Mouse (Mus musculus) heart, embryonic 15.5 days (tissue): ENCODE measurements around the gene Lrriq1. TPM values are rescaled to one million over a fixed set of nuclear protein-coding genes. Genes with fewer than 3 reads are reported as not detected.

Experiments
- ATAC-seq: fragments of 200-750 bp; cut with Nextera tagmentation; replicated peaks from 2 replicates; pipeline ENCODE4 v1.8.0; 2017; ENCODE audit warnings: low read depth, moderate TSS enrichment; ENCODE audit not compliant: insufficient number of reproducible peaks, insufficient read depth, low FRiP score
- H3K27ac ChIP-seq: fragments of 300-500 bp; sonication (generic); 2 replicates; pipeline ENCODE4 v1.5.1; 2015; ENCODE audit warnings: mild to moderate bottlenecking, inconsistent platforms
- H3K27me3 ChIP-seq: fragments of 300-500 bp; sonication (generic); 2 replicates; pipeline ENCODE4 v1.6.1; 2015; ENCODE audit warnings: inconsistent platforms
- H3K36me3 ChIP-seq: fragments of 300-500 bp; sonication (generic); 2 replicates; pipeline ENCODE4 v1.6.1; 2015; ENCODE audit warnings: mild to moderate bottlenecking, inconsistent platforms
- H3K4me1 ChIP-seq: fragments of 300-500 bp; sonication (generic); replicated peaks from 2 replicates; pipeline ENCODE4 v1.6.1; 2015; ENCODE audit warnings: inconsistent platforms
- H3K4me2 ChIP-seq: fragments of 300-500 bp; sonication (generic); 2 replicates; pipeline ENCODE4 v1.6.1; 2015; ENCODE audit warnings: inconsistent platforms, mild to moderate bottlenecking, moderate library complexity
- H3K4me3 ChIP-seq: fragments of 300-500 bp; sonication (generic); 2 replicates; pipeline ENCODE4 v1.5.1; 2015; ENCODE audit warnings: mild to moderate bottlenecking, inconsistent platforms
- H3K9ac ChIP-seq: fragments of 300-500 bp; sonication (generic); 2 replicates; pipeline ENCODE4 v1.6.1; 2015; ENCODE audit warnings: mild to moderate bottlenecking, inconsistent platforms
- H3K9me3 ChIP-seq: fragments of 300-500 bp; sonication (generic); replicated peaks from 2 replicates; pipeline ENCODE4 v1.6.1; 2016; ENCODE audit warnings: inconsistent platforms
- WGBS: fragments of 180-500 bp; shearing (Covaris S2); methylation state at CpG from one replicate; pipeline ENCODE4 v1.1.7; 2015; ENCODE audit warnings: mixed read lengths; 5-methylcytosine and 5-hydroxymethylcytosine counted together
- polyA plus RNA-seq: library from polyadenylated mRNA; unstranded; fragments of >200 nt; fragmentation: Nextera tagmentation; extraction: Ambion mirVana; gene quantifications from 2 replicates; pipeline ENCODE4 v1.2.1, GENCODE M21; 2015

The Lrriq1 gene
- polyA plus RNA-seq, 1 experiment from 2014 or later: 0.06 TPM

DNA sequence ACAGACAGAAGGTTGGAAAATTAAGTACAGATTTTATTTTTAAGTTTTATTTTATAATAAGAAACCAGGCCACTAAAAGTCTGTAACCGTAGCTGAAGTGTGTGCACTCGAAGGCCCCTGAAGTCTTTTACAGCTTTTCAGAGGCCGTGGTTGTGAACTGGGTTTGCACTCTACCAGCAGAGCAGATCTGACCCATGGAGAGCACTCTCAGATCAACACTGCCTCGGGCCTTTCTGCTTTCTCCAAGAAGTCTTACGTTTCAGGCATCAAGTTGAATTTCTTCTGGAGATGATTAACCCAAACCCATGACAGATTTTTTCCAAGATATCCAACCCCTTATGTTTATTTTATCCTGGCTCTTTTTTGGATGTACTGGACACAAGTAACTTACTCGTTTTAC, 121.5 kb downstream of the Lrriq1 start:
- no peak overlapping the region for H3K4me3 ChIP-seq
- H3K27ac ChIP-seq: no peak overlapping the region
- no peak for ATAC-seq
- no peaks in the 10 kb centered on the region for H3K36me3 ChIP-seq
- H3K9me3 ChIP-seq: no peaks in the 10 kb centered on the region
- H3K27me3 ChIP-seq: no peaks in the 10 kb centered on the region
- 64% methylated on average over 6 of the region's 6 CpGs for WGBS
- H3K4me1 ChIP-seq: no peaks in the 10 kb centered on the region
- no peak overlapping the region for H3K4me2 ChIP-seq
- H3K9ac ChIP-seq: no peak overlapping the region

DNA sequence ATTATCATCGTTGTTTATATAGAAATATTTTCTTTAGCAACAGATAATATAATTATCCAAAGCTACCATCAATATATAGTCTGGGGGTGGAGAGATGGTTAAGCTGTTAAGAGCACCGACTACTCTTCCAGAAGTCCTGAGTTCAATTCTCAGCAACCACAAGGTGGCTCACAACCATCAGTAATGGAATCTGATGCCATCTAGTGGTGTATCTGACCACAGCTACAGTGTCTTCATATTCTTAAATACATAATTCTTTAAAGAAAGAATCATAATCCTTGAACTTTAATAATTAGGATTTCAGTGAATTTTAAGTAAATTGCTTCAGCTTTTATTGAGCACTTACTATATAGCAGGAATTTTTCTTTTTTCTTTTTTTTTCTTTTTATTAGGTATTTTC, 128.0 kb downstream of the Lrriq1 start:
- H3K4me2 ChIP-seq: no peak overlapping the region
- H3K4me1 ChIP-seq: no peaks in the 10 kb centered on the region
- H3K27me3 ChIP-seq: no peaks in the 10 kb centered on the region
- no peak overlapping the region for H3K4me3 ChIP-seq
- WGBS: 78% methylated on average over 2 of the region's 2 CpGs
- H3K36me3 ChIP-seq: no peaks in the 10 kb centered on the region
- H3K9me3 ChIP-seq: no peaks in the 10 kb centered on the region
- no peak overlapping the region for H3K27ac ChIP-seq
- no peak overlapping the region for H3K9ac ChIP-seq
- ATAC-seq: no peak

DNA sequence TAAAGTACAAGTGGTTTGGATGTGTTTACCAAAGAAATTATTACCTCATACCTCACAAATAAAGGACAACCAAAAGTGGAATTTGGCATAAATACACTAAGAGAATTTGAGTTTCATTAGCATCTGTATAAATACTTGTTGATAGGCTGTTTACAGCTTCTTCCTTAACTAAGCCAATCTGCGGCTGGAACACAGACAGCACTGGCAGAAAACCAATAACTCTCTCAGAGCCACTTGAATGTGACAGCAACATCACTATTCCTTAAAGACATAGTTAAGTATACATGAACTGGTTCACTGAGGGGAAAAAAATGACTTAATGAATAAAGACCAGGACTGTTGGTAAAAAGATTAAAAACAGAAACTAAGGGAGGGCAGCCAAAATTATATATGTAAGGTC, 150.0 kb downstream of the Lrriq1 start:
- ATAC-seq: no peak
- no peaks in the 10 kb centered on the region for H3K4me1 ChIP-seq
- H3K4me2 ChIP-seq: no peak overlapping the region
- H3K4me3 ChIP-seq: no peak overlapping the region
- WGBS: 51% methylated on average over 1 of the region's 1 CpGs
- no peak overlapping the region for H3K27ac ChIP-seq
- H3K36me3 ChIP-seq: no peaks in the 10 kb centered on the region
- no peaks in the 10 kb centered on the region for H3K27me3 ChIP-seq
- no peaks in the 10 kb centered on the region for H3K9me3 ChIP-seq
- H3K9ac ChIP-seq: no peak overlapping the region

DNA sequence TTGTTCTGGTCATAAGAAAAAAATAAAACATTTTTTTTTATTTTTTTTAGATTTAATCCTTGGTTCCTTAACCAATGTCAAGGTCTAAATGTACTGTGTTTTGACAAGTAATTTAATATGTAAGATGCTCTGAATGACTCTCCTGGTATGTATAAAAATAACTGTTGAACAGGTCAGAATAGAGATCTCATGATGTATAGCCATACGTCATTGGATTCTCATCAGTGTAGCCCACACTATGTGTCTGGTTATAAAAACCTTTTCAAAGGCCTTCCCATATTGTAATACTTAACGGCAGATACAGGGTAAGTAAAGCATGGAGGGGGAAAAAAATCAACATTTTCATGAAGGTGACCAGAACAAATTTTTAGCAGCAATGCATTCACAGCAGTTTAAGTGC, 186.5 kb downstream of the Lrriq1 start:
- H3K9me3 ChIP-seq: no peaks in the 10 kb centered on the region
- no peaks in the 10 kb centered on the region for H3K27me3 ChIP-seq
- H3K4me1 ChIP-seq: no peaks in the 10 kb centered on the region
- no peaks in the 10 kb centered on the region for H3K36me3 ChIP-seq
- 81% methylated on average over 2 of the region's 2 CpGs for WGBS
- H3K9ac ChIP-seq: no peak overlapping the region
- H3K4me3 ChIP-seq: no peak overlapping the region
- no peak overlapping the region for H3K4me2 ChIP-seq
- ATAC-seq: no peak
- H3K27ac ChIP-seq: no peak overlapping the region

DNA sequence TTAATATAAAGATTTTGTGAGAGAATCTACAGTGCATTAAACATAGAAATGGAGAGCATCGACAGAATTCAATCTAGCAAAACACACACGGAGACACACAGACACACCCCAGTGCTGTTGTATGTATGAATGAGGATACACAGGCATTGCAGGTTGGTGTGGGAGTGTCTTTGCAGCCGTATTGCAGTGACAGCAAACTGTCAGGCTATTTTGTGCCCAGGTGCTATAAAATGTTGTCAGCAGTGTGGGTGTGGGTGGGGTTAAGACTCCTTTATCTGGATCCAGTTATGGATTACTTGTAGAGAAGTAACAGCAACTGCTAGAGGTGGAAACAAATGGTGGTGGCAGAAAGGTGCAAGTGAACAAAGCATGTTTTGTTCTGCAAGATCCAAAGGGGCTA, 189.5 kb downstream of the Lrriq1 start:
- H3K27me3 ChIP-seq: no peaks in the 10 kb centered on the region
- H3K9me3 ChIP-seq: no peaks in the 10 kb centered on the region
- H3K4me2 ChIP-seq: no peak overlapping the region
- H3K36me3 ChIP-seq: no peaks in the 10 kb centered on the region
- H3K27ac ChIP-seq: no peak overlapping the region
- H3K9ac ChIP-seq: no peak overlapping the region
- no peak for ATAC-seq
- 58% methylated on average over 3 of the region's 3 CpGs for WGBS
- no peak overlapping the region for H3K4me3 ChIP-seq
- no peaks in the 10 kb centered on the region for H3K4me1 ChIP-seq

DNA sequence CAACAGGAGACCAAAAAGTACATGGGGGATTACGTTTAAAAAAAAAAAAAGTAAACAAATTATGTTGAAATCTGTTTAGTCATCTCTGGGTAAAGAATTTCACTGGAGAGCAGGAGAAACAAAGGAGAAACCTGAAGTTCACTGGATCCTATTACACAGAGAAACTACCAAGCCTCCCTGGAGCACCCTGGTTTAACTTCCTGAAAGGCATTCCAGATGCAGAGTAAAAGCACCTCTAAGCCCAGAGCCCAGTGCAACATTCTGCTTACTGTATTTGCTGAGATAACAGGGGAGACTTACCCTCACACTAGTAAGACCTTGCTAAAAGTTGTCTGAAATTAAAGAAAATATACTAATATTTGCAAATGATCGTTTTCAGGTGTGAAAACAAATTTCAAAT, 191.1 kb downstream of the Lrriq1 start:
- H3K4me1 ChIP-seq: no peaks in the 10 kb centered on the region
- H3K27ac ChIP-seq: no peak overlapping the region
- 44% methylated on average over 2 of the region's 2 CpGs for WGBS
- H3K36me3 ChIP-seq: no peaks in the 10 kb centered on the region
- no peak overlapping the region for H3K4me3 ChIP-seq
- H3K9ac ChIP-seq: no peak overlapping the region
- ATAC-seq: no peak
- H3K4me2 ChIP-seq: no peak overlapping the region
- H3K9me3 ChIP-seq: no peaks in the 10 kb centered on the region
- no peaks in the 10 kb centered on the region for H3K27me3 ChIP-seq

DNA sequence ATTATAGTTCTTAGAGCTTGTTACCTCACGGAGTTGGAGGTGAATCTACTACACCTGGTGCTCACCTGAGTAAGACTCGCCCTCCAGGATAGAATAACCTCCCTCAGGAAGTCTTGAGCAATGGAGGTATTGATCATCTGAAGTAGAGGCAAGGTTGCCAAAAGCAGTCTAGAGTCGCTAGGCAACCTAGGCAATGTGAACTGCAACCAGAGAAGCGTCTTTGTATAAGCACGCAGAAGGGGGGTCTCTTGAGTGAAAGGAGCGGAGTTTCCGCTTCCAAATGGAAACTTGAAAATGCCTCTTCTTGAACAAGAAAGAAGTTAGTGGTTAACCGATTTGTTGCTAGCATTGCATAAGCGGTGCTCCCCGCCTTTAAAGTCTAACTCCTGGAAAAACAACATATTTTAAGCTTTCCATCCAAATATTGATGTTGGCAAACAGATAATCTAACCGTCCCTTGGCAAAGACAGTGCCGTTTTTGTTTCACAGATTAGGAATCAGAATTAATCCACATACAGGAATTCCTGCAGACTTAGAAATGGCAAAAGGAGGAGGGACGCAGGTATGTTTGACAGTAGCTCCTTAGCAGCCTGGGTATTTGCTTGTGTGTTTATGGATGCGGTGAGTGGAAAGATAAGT, 201.0 kb downstream of the Lrriq1 start:
- H3K9ac ChIP-seq: no peak overlapping the region
- H3K4me2 ChIP-seq: no peak overlapping the region
- no peak for ATAC-seq
- WGBS: 4% methylated on average over 14 of the region's 14 CpGs
- peaks cover 55% of the 10 kb centered on the region for H3K27me3 ChIP-seq
- H3K27ac ChIP-seq: no peak overlapping the region
- H3K4me1 ChIP-seq: peaks cover 2% of the 10 kb centered on the region
- no peak overlapping the region for H3K4me3 ChIP-seq
- H3K36me3 ChIP-seq: no peaks in the 10 kb centered on the region
- H3K9me3 ChIP-seq: no peaks in the 10 kb centered on the region

DNA sequence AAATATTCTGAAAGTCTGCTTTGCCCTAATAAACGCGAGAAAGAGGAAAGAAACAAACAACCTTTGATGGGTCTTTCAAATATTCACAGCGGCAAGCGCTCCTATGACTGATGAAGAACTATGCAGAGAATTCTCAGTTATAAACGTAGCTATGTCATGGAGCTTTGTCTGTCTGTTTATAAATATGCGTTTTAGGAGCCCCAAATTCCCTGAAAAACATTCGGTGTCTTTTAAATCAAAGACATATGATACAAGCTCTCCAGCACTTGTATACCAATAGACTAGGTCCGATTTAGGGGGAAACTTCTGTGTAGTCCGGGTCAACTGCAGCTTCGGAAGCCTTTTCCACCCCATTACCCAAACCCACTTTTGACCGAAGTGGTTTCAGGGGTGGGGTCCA, 205.2 kb downstream of the Lrriq1 start:
- Histone ChIP-seq H3K9ac (no peak overlapping the region), H3K36me3 (no peaks in the 10 kb centered on the region), H3K4me1 (peaks cover 20% of the 10 kb centered on the region), H3K27me3 (peaks cover 89% of the 10 kb centered on the region), H3K4me2 (no peak overlapping the region), H3K27ac (no peak overlapping the region), H3K4me3 (no peak overlapping the region), H3K9me3 (no peaks in the 10 kb centered on the region)
- ATAC-seq: no peak
- WGBS: 10% methylated on average over 11 of the region's 11 CpGs

DNA sequence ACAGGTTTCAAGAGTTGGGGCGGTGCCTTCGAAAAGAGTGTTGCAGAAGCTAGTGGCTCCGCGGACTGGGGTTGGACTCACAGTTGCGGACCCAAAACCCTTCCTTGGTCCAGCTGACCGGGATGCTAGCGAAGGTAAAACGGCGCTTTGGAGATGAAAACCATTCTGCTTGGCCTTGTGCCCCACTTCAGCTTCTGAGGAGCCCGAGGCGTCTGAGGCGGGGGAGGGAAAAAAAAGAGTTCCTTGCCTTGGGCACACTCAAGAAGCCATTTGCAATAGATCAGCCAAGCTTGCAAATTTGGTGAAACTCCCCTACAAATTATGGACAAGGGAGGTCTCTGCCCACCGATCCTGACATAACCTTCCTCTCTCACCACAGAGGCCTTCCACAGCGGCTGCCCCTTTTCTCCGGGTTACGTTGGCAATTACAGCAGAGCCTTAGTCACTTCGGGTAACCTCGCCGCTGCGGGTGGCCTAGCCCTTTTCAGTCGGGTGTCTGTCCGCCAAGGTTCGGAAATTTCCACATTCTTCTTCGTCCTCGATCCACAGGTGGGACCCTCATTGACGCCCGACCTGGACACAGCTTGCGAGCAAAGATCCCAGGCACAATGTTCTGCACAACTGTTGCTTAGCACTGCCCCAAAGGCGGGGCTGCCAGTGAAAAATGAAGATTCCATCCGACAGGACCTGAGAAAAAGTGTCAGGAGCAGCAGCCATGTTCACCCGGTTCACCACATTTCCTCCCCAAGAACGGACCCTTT, 206.2 kb downstream of the Lrriq1 start, which contains the start of gene Alx1:
Gene Alx1, minus strand, starts transcription at position 486 of the 761 bp plus-strand sequence.
- Histone ChIP-seq H3K36me3 (no peaks in the 10 kb centered on the region), H3K4me1 (peaks cover 20% of the 10 kb centered on the region), H3K27me3 (peaks cover 85% of the 10 kb centered on the region), H3K9me3 (no peaks in the 10 kb centered on the region), H3K4me3 (peak within 1 kb of the TSS; percentile 48), H3K9ac (no peak within 1 kb of the TSS), H3K4me2 (peak within 1 kb of the TSS; percentile 76), H3K27ac (no peak within 1 kb of the TSS)
- no peak for ATAC-seq
- 4% methylated on average over 32 of the region's 32 CpGs for WGBS

DNA sequence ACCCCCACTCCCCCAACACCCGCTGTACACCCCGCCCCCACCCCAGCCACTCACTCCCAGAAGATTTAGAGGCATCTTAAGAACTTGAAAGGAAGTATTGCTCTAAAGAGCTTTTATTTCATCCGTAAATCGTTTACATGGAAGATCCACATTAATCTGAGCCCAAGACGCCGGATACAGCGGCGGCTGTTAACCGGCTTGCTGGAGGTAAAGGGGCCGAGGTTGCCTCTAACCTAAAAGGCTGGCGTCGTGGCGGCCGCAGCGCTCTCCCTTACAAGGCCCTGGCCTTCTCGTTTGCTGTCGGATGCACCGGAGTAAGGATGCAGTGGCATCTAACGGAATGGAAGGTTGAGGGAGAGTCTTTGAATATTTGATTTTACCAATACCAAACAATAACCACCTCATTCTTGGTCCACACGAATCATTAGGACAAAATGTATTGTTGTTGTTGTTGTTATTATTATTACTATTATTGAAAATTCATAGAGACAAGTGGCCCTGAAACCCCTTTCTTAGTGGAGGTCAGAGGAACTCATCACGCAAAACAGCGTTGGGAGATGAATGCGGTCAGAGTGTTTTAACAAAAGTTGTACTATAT, 206.9 kb downstream of the Lrriq1 start:
- 2% methylated on average over 23 of the region's 23 CpGs for WGBS
- H3K4me1 ChIP-seq: peaks cover 20% of the 10 kb centered on the region
- ATAC-seq: no peak
- H3K4me2 ChIP-seq: peak overlapping the region; percentile 76
- H3K4me3 ChIP-seq: peak overlapping the region; percentile 48
- H3K27ac ChIP-seq: no peak overlapping the region
- H3K9me3 ChIP-seq: no peaks in the 10 kb centered on the region
- no peak overlapping the region for H3K9ac ChIP-seq
- H3K36me3 ChIP-seq: no peaks in the 10 kb centered on the region
- H3K27me3 ChIP-seq: peaks cover 80% of the 10 kb centered on the region

DNA sequence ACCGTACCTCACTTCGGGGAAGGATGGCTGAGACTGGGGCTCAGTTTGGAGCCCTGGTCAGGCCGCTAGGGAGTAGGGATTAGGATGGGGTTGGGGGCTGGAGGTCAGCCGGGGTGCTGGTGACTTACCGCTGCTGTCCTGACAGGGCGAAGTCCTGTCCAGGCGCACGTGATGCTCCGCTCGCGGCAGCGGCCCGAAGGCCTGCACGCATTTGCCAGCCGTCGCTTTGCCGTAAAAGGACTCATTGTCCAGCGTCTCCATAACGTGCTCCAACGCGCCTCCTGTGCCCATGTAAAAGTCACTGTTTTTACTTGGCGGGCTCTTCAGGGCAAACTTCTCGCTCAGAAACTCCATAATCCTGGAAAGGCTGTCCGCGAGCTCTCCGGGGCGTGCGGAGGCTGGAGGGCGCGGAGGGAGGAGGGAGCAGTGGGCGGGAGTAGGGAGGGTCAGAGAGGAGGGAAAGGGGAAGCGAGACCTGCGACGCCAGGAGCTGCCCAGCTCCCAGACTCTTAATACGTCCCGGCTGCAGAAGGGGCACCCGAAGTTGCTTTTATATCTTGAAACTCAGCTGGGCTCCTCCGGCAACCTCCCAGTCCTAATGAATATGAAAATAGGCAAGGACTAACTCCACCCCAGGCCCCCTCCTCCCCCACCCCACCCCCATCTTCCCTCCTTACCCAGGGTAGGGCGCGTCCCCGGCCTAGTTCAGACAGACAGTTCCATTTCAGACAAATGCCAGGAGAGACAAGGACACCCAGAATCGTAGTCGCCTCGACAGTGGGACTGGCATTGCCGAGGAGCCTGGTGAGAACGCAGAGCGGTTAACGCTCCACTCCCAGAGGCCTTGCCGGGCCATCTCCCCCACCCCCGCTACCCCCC, 207.6 kb downstream of the Lrriq1 start:
- H3K4me1 ChIP-seq: peaks cover 20% of the 10 kb centered on the region
- peak overlapping the region; percentile 76 for H3K4me2 ChIP-seq
- under 1% methylated on average over 50 of the region's 50 CpGs for WGBS
- no peak overlapping the region for H3K27ac ChIP-seq
- no peaks in the 10 kb centered on the region for H3K36me3 ChIP-seq
- H3K27me3 ChIP-seq: peaks cover 82% of the 10 kb centered on the region
- ATAC-seq: peak; percentile 66
- peak overlapping the region; percentile 48 for H3K4me3 ChIP-seq
- no peak overlapping the region for H3K9ac ChIP-seq
- no peaks in the 10 kb centered on the region for H3K9me3 ChIP-seq
